Mouse (Mus musculus): ENCODE data around the gene Ppef1. TPM values are rescaled to one million over a fixed set of nuclear protein-coding genes. Genes with fewer than 3 reads are reported as not detected.
"Not testable (repeated sequence)": the region's sequence is repeated elsewhere in the genome, so short reads cannot be mapped to it uniquely, and the experiment has no call there.

Ppef1 gene
- not detected for polyA plus RNA-seq (2017; shearing (Covaris generic))

GRCm38 (mm10) chrX:160735650-160736049, at the start of gene Ppef1:
Ppef1 (minus strand) TSS chrX:160735765.
- ATAC-seq = no peak

- ATAC-seq = no peak
These were observed 46.7 kb upstream of the Ppef1 start for GRCm38 (mm10) chrX:160782276-160782675.

GRCm38 (mm10) chrX:160773033-160773432, 37.5 kb upstream of the Ppef1 start:
- ATAC-seq = no peak

- not testable (repeated sequence) for ATAC-seq
These were observed 34.1 kb upstream of the Ppef1 start for GRCm38 (mm10) chrX:160769622-160770021.

GRCm38 (mm10) chrX:160767713-160768112, 32.1 kb upstream of the Ppef1 start, which contains the start of gene Rs1:
Rs1 (plus strand) TSS chrX:160768013.
- ATAC-seq = no peak

GRCm38 (mm10) chrX:160766233-160766616, 30.7 kb upstream of the Ppef1 start:
- peak; percentile 66 for ATAC-seq

- ATAC-seq = peak; percentile 96
These were observed 30.0 kb upstream of the Ppef1 start for GRCm38 (mm10) chrX:160765389-160766232.

GRCm38 (mm10) chrX:160750808-160751207, 15.2 kb upstream of the Ppef1 start:
- ATAC-seq = no peak

- ATAC-seq = no peak
These were observed 13.1 kb upstream of the Ppef1 start for GRCm38 (mm10) chrX:160748653-160749052.

GRCm38 (mm10) chrX:160745399-160745798, 9.8 kb upstream of the Ppef1 start:
- ATAC-seq = no peak

- no peak for ATAC-seq
These were observed 36.4 kb downstream of the Ppef1 start for GRCm38 (mm10) chrX:160699171-160699570.

GRCm38 (mm10) chrX:160691559-160691958, 44.0 kb downstream of the Ppef1 start:
- no peak for ATAC-seq

- ATAC-seq = no peak
These were observed 45.5 kb downstream of the Ppef1 start for GRCm38 (mm10) chrX:160690094-160690493.

GRCm38 (mm10) chrX:160669992-160670391, 65.6 kb downstream of the Ppef1 start:
- no peak for ATAC-seq

GRCm38 (mm10) chrX:160610882-160611644, 124.5 kb downstream of the Ppef1 start:
- no peak for ATAC-seq

GRCm38 (mm10) chrX:160610482-160610881, 125.1 kb downstream of the Ppef1 start:
- no peak for ATAC-seq

- ATAC-seq = peak; percentile 63
These were observed 125.7 kb downstream of the Ppef1 start for GRCm38 (mm10) chrX:160609849-160610248.

GRCm38 (mm10) chrX:160603981-160604541, 131.5 kb downstream of the Ppef1 start:
- peak; percentile 92 for ATAC-seq

- ATAC-seq = no peak
These were observed 132.2 kb downstream of the Ppef1 start for GRCm38 (mm10) chrX:160603316-160603715.

- ATAC-seq = no peak
These were observed 132.8 kb downstream of the Ppef1 start for GRCm38 (mm10) chrX:160602770-160603169.

GRCm38 (mm10) chrX:160601053-160601452, 134.5 kb downstream of the Ppef1 start:
- ATAC-seq = no peak

- no peak for ATAC-seq
These were observed 136.8 kb downstream of the Ppef1 start for GRCm38 (mm10) chrX:160598562-160599458.

All from CD4-positive, CD25-positive, alpha-beta regulatory T cell, adult 4 months (primary cell).